Mouse (Mus musculus) left cerebral cortex, postnatal 14 days (tissue): ENCODE measurements around the gene Prickle1. TPM values are rescaled to one million over a fixed set of nuclear protein-coding genes. Genes with fewer than 3 reads are reported as not detected.
A peak's percentile ranks its signal among the peaks of the same experiment; 100 is the strongest.

ENCODE experiments used
- DNase-seq, 2 experiments: peaks; one replicate each; pipeline ENCODE4 v3.0.0; 2021 to 2022; ENCODE audit warnings: low spot score in 2 of 2, mixed read lengths in 1 of 2
- intact Hi-C: fragments of 180-260 bp; cut with DNase I; formaldehyde crosslinking; loops from one replicate; pipeline ENCODE4 v1.15.1; 2025
- total RNA-seq, 2 experiments: library from RNA; stranded (reverse); gene quantifications; 2 replicates each; pipeline ENCODE4 v1.2.3; 2021

The Prickle1 gene
- total RNA-seq, 2 experiments from 2014 or later: 81.9 to 86.6 TPM

- intact Hi-C loops: loop anchor here (5.0 to 10.0 kb wide), 3 partner anchors 100 to 610 kb away; no protein-coding TSS in a partner anchor
- no peak for DNase-seq
Measured at GRCm38 (mm10) chr15:93596991-93597390, 1.3 kb upstream of the Prickle1 start.

DNA sequence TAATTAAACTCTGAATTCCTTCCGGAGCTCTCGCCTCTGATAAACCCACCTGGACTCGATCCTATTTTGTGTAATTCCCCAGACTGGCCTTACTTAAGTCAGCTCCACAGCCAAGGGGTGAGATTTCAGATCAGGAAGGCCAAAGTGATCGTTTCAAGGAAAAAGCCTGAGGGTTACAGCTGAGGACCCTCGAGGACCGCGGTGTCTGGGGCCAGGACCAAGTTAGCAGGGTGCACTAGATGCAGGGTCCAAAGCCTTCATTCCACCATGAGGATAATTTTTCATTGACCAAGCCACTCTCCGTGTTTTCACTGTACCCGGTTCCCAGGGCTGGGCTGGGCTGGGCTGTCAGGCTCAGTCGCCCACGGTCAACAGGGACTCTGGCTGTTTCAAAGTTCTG is 594 bp upstream of the Prickle1 start:
- DNase-seq: peak; percentile 74 to 75
- intact Hi-C loops: loop anchor here (5.0 to 10.0 kb wide), 3 partner anchors 101 to 611 kb away; no protein-coding TSS in a partner anchor

DNA sequence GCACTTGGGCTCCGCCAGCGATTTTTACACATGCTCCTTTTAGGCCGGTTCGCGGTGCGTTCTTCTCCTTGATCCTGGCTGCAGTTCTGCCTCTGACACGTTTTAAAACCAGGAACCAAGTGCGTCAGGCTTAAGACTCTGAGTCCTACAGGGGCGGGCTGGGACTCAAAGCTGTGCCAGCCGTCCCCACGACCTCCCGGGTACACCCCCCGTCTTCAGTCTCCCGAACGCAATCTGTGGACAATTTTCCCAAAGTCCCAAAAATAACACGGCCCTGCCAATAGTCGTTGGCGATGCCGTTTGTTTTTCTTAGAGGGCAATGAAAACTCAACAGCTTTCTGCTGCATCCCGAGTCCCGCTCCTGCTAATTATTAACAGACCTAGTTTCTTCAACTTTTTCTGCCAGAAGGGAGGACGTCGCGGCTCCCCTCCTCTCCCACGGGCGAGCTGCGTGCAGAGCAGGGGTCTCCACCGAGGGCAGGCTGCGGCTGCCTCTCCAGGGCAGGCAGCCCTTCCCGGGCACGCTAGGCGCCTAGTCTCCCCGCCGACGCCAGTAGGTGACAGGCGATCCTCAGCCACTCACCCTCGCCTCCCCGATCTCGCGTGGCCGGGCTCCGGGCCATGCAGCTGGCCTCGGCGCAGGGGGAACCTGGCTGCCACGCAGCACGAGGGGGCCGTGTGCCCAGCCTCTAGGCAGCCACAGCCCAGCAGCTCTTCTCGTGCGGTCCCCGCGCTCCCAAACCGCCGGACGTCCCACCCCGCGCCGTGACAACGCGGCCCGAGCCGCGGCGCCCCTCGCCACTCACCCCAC is 598 bp downstream of the Prickle1 start:
- intact Hi-C loops: loop anchor here (5.0 to 10.0 kb wide), 3 partner anchors 102 to 612 kb away; no protein-coding TSS in a partner anchor
- peak; percentile 38 to 45 for DNase-seq

DNA sequence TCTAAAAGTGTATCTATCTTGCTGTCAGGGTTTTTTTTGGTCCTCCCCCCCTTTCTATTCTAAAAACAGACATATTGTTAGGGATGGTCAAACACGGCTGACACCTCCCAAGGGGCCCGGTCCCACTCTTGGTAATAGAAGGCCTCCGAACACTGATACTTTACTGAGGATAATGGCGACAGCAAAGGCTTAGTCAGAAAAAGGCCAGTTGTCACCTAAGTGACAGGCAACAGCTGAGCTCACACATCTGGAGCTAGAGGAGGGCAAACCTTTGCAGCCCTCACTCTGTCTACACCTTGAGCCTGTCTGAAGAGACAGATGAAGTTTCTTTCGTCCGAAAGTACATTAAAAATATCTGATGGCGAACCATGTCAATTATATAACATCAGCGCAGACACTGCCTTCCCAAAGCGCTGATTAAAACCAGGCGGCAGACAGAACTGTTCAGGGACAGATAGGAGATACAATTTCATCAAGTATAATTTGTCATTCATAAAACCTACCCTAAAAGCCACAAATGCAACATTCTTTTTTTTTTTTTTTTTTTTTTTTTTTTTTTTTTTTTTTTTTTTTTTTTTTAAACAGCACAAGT is 1.3 kb downstream of the Prickle1 start:
- DNase-seq: peak in 1 of 2 experiments; percentile 11
- intact Hi-C loops: loop anchor here (10.0 kb wide), 1 partner anchor 240 kb away; no protein-coding TSS in a partner anchor

GRCm38 (mm10) chr15:93592596-93592995 is 3.1 kb downstream of the Prickle1 start:
- intact Hi-C loops: loop anchor here (10.0 kb wide), 1 partner anchor 242 kb away; no protein-coding TSS in a partner anchor
- no peak for DNase-seq

- intact Hi-C loops: loop anchor here (10.0 kb wide), 1 partner anchor 243 kb away; no protein-coding TSS in a partner anchor
- peak in 1 of 2 experiments; percentile 41 for DNase-seq
Measured at GRCm38 (mm10) chr15:93591831-93592321, 3.8 kb downstream of the Prickle1 start.

- intact Hi-C loops: loop anchor here (10.0 kb wide), 1 partner anchor 243 kb away; no protein-coding TSS in a partner anchor
- DNase-seq: peak in 1 of 2 experiments; percentile 17
Measured at GRCm38 (mm10) chr15:93591371-93591770, 4.3 kb downstream of the Prickle1 start.

DNA sequence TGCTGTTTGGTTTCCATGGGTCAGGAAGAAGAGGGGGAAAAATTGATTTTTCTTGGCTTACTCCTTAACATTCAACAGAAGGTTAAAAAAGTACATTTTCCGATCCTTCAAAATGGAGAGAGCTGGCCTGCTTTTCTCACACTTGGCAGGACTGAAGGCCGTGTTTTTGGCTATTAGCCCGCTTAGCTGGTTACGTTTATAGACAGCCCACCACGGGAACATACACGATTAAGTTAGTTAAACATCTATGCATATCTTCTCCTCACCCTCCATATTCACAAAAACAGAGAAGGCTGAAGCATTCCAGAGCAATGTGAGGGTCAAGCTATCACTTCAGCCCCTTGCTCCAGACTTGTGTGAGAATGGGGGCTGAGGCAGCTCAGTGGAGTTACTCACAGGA is 7.3 kb downstream of the Prickle1 start:
- no peak for DNase-seq
- intact Hi-C loops: no loop called here

- DNase-seq: no peak
Measured at GRCm38 (mm10) chr15:93587660-93588059, 8.0 kb downstream of the Prickle1 start.

DNA sequence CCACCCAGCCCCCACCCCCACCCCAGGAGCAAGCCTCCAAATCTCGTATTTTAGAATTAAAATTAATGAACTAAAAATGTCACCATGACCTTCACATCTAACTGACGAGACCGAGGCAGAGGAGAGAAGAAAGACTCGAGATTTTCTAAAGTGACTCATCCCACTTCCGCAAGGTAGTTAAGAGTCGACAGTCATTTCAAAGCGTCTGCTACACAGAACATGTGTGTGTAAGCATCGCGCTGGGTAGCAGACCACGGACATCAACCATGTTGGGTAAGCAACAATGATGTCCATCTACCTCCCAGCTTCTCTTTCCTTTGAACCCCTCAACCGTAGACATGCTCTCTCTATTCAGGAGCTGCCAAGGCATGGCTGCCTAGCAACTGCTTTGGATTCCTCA is 12.6 kb downstream of the Prickle1 start:
- DNase-seq: no peak
- intact Hi-C loops: no loop called here

More at GRCm38 (mm10) chr15:93587660-93588059, 8.0 kb downstream of the Prickle1 start:
- intact Hi-C loops: no loop called here

DNA sequence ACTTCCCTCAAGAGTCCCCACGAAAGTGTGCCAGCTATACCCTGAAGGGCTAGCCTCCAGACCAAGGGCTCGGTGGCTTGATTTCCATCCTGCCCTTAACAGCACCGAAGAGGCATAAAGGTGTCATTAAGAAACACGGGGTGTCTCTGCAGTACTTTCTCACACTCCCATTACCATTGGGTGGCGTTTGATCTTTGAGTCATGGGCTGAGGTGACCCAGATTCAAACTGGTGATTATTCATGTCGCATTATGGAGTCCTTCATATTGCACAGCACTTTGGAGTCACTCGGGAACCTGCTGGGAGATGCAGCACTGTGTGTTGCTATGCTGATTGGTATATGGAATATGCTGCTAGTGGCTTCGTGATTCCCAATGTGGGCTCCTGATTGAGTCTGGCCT is 14.0 kb downstream of the Prickle1 start:
- DNase-seq: no peak
- intact Hi-C loops: no loop called here

DNA sequence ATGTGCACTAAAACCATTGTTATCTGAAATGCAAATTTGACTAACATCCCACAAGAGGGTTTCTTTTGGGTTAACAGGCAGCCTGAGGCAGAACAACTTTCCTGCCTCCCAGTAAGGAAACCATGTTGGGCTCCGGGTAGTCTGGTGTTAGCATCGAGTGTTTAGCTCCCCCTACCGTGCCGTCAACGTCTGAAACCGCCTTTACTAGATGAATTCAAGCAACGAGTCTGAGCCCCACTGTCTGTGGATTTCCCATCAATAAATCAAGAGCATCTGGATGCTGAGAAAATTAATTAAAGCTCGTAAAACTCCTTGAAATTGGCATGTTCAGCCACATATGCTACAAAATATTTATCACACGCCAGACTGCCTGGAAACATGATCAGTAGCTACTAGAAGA is 15.8 kb downstream of the Prickle1 start:
- intact Hi-C loops: loop anchor here (5.0 to 10.0 kb wide), 3 partner anchors 63 to 313 kb away; no protein-coding TSS in a partner anchor
- DNase-seq: peak in 1 of 2 experiments; percentile 48

DNA sequence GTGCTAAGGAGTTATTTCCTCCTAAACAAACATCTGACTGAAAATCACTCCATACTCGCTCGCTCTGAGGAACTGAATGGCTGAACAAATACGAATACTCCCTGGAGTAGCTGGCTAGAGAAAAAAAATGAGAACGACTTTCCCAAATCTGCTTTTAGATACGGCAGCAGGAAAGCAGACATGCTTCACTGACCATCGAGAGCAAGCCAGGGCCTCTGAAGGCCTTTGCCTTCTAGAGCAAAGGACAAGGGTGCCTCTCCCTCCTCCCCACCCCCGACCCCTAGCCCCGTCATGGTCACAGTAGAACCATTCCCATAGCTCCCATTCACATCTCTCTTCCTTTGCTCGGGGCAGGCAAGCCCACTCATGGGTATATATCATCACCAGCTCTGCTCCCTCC is 16.6 kb downstream of the Prickle1 start:
- DNase-seq: no peak
- intact Hi-C loops: loop anchor here (5.0 to 10.0 kb wide), 3 partner anchors 62 to 312 kb away; no protein-coding TSS in a partner anchor

DNA sequence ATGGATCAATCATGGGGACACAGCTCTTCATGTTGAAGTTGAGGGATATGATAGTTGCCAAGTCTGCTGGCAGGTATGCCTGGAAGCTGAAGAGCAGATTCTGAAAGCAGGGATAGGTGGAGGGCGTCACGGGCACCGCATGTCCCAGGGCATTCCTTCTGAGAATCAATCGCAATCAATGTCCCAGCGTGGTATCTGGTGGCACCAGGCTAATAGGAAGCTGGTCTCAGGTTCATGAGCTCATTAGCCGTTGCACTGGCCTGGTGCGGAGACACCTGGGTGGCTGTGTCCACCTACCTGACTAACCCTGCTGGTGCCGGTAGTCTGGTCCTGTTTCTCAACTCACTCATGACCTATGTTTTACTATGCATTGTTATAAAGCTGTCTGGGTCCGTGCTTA is 19.3 kb downstream of the Prickle1 start:
- DNase-seq: no peak
- intact Hi-C loops: loop anchor here (5.0 to 10.0 kb wide), 3 partner anchors 59 to 309 kb away; no protein-coding TSS in a partner anchor

- intact Hi-C loops: loop anchor here (5.0 to 10.0 kb wide), 3 partner anchors 59 to 309 kb away; no protein-coding TSS in a partner anchor
- peak; percentile 85 to 88 for DNase-seq
Measured at GRCm38 (mm10) chr15:93575884-93576283, 19.8 kb downstream of the Prickle1 start.

- DNase-seq: no peak
- intact Hi-C loops: loop anchor here (10.0 kb wide), 1 partner anchor 138 kb away; no protein-coding TSS in a partner anchor
Measured at GRCm38 (mm10) chr15:93572889-93573288, 22.8 kb downstream of the Prickle1 start.

GRCm38 (mm10) chr15:93570881-93571495 is 24.7 kb downstream of the Prickle1 start:
- intact Hi-C loops: loop anchor here (10.0 kb wide), 1 partner anchor 136 kb away; no protein-coding TSS in a partner anchor
- DNase-seq: no peak

DNA sequence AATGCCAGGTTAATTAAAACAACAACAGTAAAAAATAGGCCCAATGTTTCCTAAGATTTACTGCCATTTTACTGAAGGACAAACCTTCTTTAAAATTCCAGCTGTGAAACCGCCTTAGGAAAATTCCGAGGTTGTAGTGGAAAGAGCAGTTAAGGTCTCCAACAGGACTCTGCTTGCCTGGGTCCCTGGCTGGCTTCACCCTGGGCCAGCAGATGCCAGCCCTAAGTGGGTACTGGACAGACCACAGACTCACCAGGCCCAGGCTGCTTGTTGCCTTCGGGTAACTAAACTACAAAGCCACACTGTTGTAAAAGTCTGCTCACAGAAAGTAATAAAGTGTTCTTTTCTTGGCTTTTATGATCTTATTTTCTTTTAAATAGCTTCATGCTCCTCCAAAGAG is 26.8 kb downstream of the Prickle1 start:
- intact Hi-C loops: no loop called here
- no peak for DNase-seq
